In the genomic region with DNA sequence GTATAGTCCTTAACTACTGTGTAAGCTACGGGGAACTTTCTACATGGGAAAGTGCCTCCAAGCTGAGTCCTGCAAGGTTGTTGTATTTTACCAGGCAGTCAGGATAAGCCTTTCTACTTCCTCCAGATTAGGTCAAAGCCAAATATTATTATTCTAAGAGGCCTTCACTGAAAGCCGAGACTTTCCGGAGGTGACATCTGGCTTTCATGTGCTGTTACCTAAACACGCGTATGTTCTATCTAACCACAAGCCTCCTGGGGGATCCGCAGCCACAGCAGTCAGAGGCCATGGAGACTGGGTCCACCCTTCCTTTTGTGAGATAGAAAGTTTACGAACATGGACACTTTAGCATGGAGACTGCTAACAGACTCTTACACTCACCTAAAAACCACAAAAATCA, we compare ENCODE assay signal across 23 mouse cellular contexts.
DNase-seq lines count a peak whose midpoint lies in the region; ATAC-seq lines count a peak whose summit lies in the region.
"Had no signal": no experiment of that assay in that cellular context is flagged by ENCODE, and none has a peak within 500 bp of the region (broad histone marks: within the 10 kb centered on the region; RNA-seq: fewer than 3 reads in every experiment).

No protein-coding gene starts in this region.

- H3K4me3 ChIP-seq in heart, embryonic 13.5 days: no peak overlapping the region
- no peak overlapping the region for H3K4me3 ChIP-seq in embryonic facial prominence, embryonic 11.5 days (ENCODE audit: low read depth, low read length)
- no peak overlapping the region for H3K4me3 ChIP-seq in limb, embryonic 11.5 days (ENCODE audit: low read depth, low read length)
- H3K4me3 ChIP-seq: embryonic facial prominence, embryonic 15.5 days; forebrain, embryonic 15.5 days; heart, adult 2 months; heart, embryonic 15.5 days; hindbrain, embryonic 15.5 days; layer of hippocampus, adult 2 months; liver, embryonic 15.5 days; megakaryocyte, embryonic 14.5 days; midbrain, embryonic 13.5 days; stomach, embryonic 15.5 days had no signal

- no peak overlapping the region for H3K9ac ChIP-seq in heart, embryonic 13.5 days
- H3K9ac ChIP-seq in embryonic facial prominence, embryonic 11.5 days (replicated peaks; ENCODE audit: low read length): no peak overlapping the region
- no peak overlapping the region for H3K9ac ChIP-seq in limb, embryonic 11.5 days (ENCODE audit: low read length)
- H3K9ac ChIP-seq: embryonic facial prominence, embryonic 15.5 days; forebrain, embryonic 15.5 days; heart, embryonic 15.5 days; hindbrain, embryonic 15.5 days; liver, embryonic 15.5 days; midbrain, embryonic 13.5 days; stomach, embryonic 15.5 days had no signal

- H3K36me3 ChIP-seq in heart, embryonic 13.5 days: 0 out of 2 replicates have a peak, but pooled peaks cover 5% of the 10 kb centered on the region
- H3K36me3 ChIP-seq in embryonic facial prominence, embryonic 11.5 days (replicated peaks; ENCODE audit: control insufficient read depth, insufficient read depth, low read depth, low read length): no peaks in the 10 kb centered on the region
- H3K36me3 ChIP-seq in limb, embryonic 11.5 days (ENCODE audit: control insufficient read depth, insufficient read depth, low read length): no peaks in the 10 kb centered on the region
- H3K36me3 ChIP-seq: embryonic facial prominence, embryonic 15.5 days; forebrain, embryonic 15.5 days; heart, embryonic 15.5 days; hindbrain, embryonic 15.5 days; liver, embryonic 15.5 days; midbrain, embryonic 13.5 days; stomach, embryonic 15.5 days had no signal

- peaks cover 25% of the 10 kb centered on the region for H3K4me1 ChIP-seq in heart, embryonic 13.5 days
- H3K4me1 ChIP-seq in embryonic facial prominence, embryonic 11.5 days (ENCODE audit: control insufficient read depth, insufficient read depth, low read length): peaks cover 4% of the 10 kb centered on the region; the same call in 1 of the 2 replicates
- peaks cover 26% of the 10 kb centered on the region for H3K4me1 ChIP-seq in limb, embryonic 11.5 days (ENCODE audit: control insufficient read depth, insufficient read depth, low read length)
- H3K4me1 ChIP-seq: liver, embryonic 15.5 days; megakaryocyte, embryonic 14.5 days had no signal

- no peak overlapping the region for H3K4me2 ChIP-seq in heart, embryonic 13.5 days
- H3K4me2 ChIP-seq in embryonic facial prominence, embryonic 11.5 days (ENCODE audit: low read depth, low read length): no peak overlapping the region
- H3K4me2 ChIP-seq in limb, embryonic 11.5 days (ENCODE audit: low read depth, severe bottlenecking): no peak overlapping the region
- H3K4me2 ChIP-seq: embryonic facial prominence, embryonic 15.5 days; forebrain, embryonic 15.5 days; heart, embryonic 15.5 days; hindbrain, embryonic 15.5 days; liver, embryonic 15.5 days; midbrain, embryonic 13.5 days; stomach, embryonic 15.5 days had no signal

- WGBS in heart, embryonic 13.5 days: 56% methylated on average over 7 of the region's 7 CpGs
- 31% methylated on average over 7 of the region's 7 CpGs for WGBS in embryonic facial prominence, embryonic 11.5 days
- 47% methylated on average over 7 of the region's 7 CpGs for WGBS in limb, embryonic 11.5 days

- DNase-seq in heart, postnatal 36 days: no peak
- DNase-seq in embryo, embryonic 10.5 days (ENCODE audit: low spot score): peak; percentile 67
- DNase-seq in embryonic facial prominence, embryonic 11.5 days (ENCODE audit: low spot score): peak; percentile 78
- DNase-seq in limb, embryonic 11.5 days (ENCODE audit: low spot score): no peak
- no peak for DNase-seq in cerebellum, postnatal 10 days
- no peak for DNase-seq in adrenal gland, adult 8-10 months
- DNase-seq: cerebellum, adult 11-12 months; cerebellum, postnatal 25 days; gastrocnemius, postnatal 14 days; heart, adult 2 months; kidney, postnatal 25 days; liver had no signal

- ATAC-seq in heart, embryonic 13.5 days (ENCODE audit: extremely low read depth, insufficient number of reproducible peaks, low FRiP score, low TSS enrichment): no peak
- ATAC-seq in embryonic facial prominence, embryonic 11.5 days (replicated peaks; ENCODE audit: insufficient number of reproducible peaks, low FRiP score, low TSS enrichment, low read depth): no peak
- ATAC-seq in limb, embryonic 11.5 days (ENCODE audit: insufficient number of reproducible peaks, low FRiP score, low TSS enrichment, low read depth): no peak
- ATAC-seq: forebrain, embryonic 15.5 days; intestine, embryonic 16.5 days; midbrain, embryonic 13.5 days had no signal

- H3K27ac ChIP-seq in heart, embryonic 13.5 days (replicated peaks): peak overlapping the region; percentile 34
- peak overlapping the region; percentile 15; the same call in 1 of the 2 replicates for H3K27ac ChIP-seq in embryonic facial prominence, embryonic 11.5 days (replicated peaks; ENCODE audit: low read depth, low read length)
- peak overlapping the region; percentile 45; the same call in 1 of the 2 replicates for H3K27ac ChIP-seq in limb, embryonic 11.5 days (replicated peaks; ENCODE audit: low read depth, low read length)
- H3K27ac ChIP-seq: embryonic facial prominence, embryonic 15.5 days; forebrain, embryonic 15.5 days; heart, adult 2 months; heart, embryonic 15.5 days; hindbrain, embryonic 15.5 days; layer of hippocampus, adult 2 months; liver, embryonic 15.5 days; midbrain, embryonic 13.5 days; stomach, embryonic 15.5 days had no signal

- H3K27me3 ChIP-seq in heart, embryonic 13.5 days (replicated peaks): no peaks in the 10 kb centered on the region
- no peaks in the 10 kb centered on the region for H3K27me3 ChIP-seq in embryonic facial prominence, embryonic 11.5 days (ENCODE audit: control insufficient read depth, insufficient read depth, low read length)
- no peaks in the 10 kb centered on the region for H3K27me3 ChIP-seq in limb, embryonic 11.5 days (ENCODE audit: control insufficient read depth, insufficient read depth, low read length)
- H3K27me3 ChIP-seq: embryonic facial prominence, embryonic 15.5 days; forebrain, embryonic 15.5 days; heart, embryonic 15.5 days; hindbrain, embryonic 15.5 days; liver, embryonic 15.5 days; megakaryocyte, embryonic 14.5 days; midbrain, embryonic 13.5 days; stomach, embryonic 15.5 days had no signal

- intact Hi-C loops in heart, postnatal 36 days (cut with DNase I): no loop called here

- H3K9me3 ChIP-seq in heart, embryonic 13.5 days: no peaks in the 10 kb centered on the region
- no peaks in the 10 kb centered on the region for H3K9me3 ChIP-seq in embryonic facial prominence, embryonic 11.5 days (replicated peaks; ENCODE audit: control insufficient read depth, low read length)
- H3K9me3 ChIP-seq in limb, embryonic 11.5 days (ENCODE audit: control insufficient read depth, low read length): no peaks in the 10 kb centered on the region
- H3K9me3 ChIP-seq: embryonic facial prominence, embryonic 15.5 days; forebrain, embryonic 15.5 days; heart, embryonic 15.5 days; hindbrain, embryonic 15.5 days; liver, embryonic 15.5 days; midbrain, embryonic 13.5 days; stomach, embryonic 15.5 days had no signal

Comparison
In these comparisons a context has a peak if more than half of its experiments do, and no peak if none do; other contexts are left out.
1. DNase-seq: peak in embryo, embryonic 10.5 days (single experiment) and embryonic facial prominence, embryonic 11.5 days (single experiment); none in heart, postnatal 36 days (0 of 2), limb, embryonic 11.5 days (single experiment), cerebellum, postnatal 10 days (0 of 2) and adrenal gland, adult 8-10 months (single experiment).
2. Peak in every context shown above with its lines, with median percentiles within 50 percentile points of each other: H3K27ac ChIP-seq.